Mouse (Mus musculus) gastrocnemius, postnatal 10 days (tissue): ENCODE data around the gene Alyref. TPM values are rescaled to one million over a fixed set of nuclear protein-coding genes. Genes with fewer than 3 reads are reported as not detected.
"Not testable (repeated sequence)": the region's sequence is repeated elsewhere in the genome, so short reads cannot be mapped to it uniquely, and the experiment has no call there.

ENCODE experiments used
- DNase-seq: peaks from one replicate; pipeline ENCODE4 v3.0.0; 2021; ENCODE audit warnings: mixed read lengths
- total RNA-seq, 2 experiments: library from RNA; stranded (reverse); gene quantifications; 2 replicates each; pipeline ENCODE4 v1.2.3; 2021

Gene Alyref
- total RNA-seq, 2 experiments from 2014 or later = 72.1 to 77.3 TPM

- DNase-seq = no peak
Observed at GRCm38 (mm10) chr11:120573585-120574277, 24.4 kb downstream of the Alyref start.

- DNase-seq = peak; percentile 99
Observed at GRCm38 (mm10) chr11:120572752-120573584, 25.2 kb downstream of the Alyref start, which contains the start of gene P4hb. TSS of gene P4hb (minus strand) at chr11:120573253.

GRCm38 (mm10) chr11:120572417-120572751 is 25.8 kb downstream of the Alyref start:
- DNase-seq = no peak

- DNase-seq = no peak
Observed at GRCm38 (mm10) chr11:120571754-120572416, 26.3 kb downstream of the Alyref start.

- no peak for DNase-seq
Observed at GRCm38 (mm10) chr11:120571122-120571521, 27.0 kb downstream of the Alyref start.

GRCm38 (mm10) chr11:120568324-120568723 is 29.8 kb downstream of the Alyref start:
- no peak for DNase-seq

- no peak for DNase-seq
Observed at GRCm38 (mm10) chr11:120565114-120565513, 33.1 kb downstream of the Alyref start.

GRCm38 (mm10) chr11:120562949-120563348 is 35.2 kb downstream of the Alyref start:
- DNase-seq = no peak

GRCm38 (mm10) chr11:120560952-120561728 is 37.0 kb downstream of the Alyref start:
- no peak for DNase-seq

- not testable (repeated sequence) for DNase-seq
Observed at GRCm38 (mm10) chr11:120558843-120559242, 39.3 kb downstream of the Alyref start.

- DNase-seq = no peak
Observed at GRCm38 (mm10) chr11:120555260-120555659, 42.9 kb downstream of the Alyref start.

- DNase-seq = no peak
Observed at GRCm38 (mm10) chr11:120554834-120555233, 43.3 kb downstream of the Alyref start.

GRCm38 (mm10) chr11:120552736-120553135 is 45.4 kb downstream of the Alyref start:
- DNase-seq = no peak

- no peak for DNase-seq
Observed at GRCm38 (mm10) chr11:120550810-120551440, 47.2 kb downstream of the Alyref start, which contains the start of gene Ppp1r27. TSS of gene Ppp1r27 (minus strand) at chr11:120551132.

GRCm38 (mm10) chr11:120549986-120550809 is 48.0 kb downstream of the Alyref start:
- DNase-seq = no peak

- DNase-seq = peak; percentile 97
Observed at GRCm38 (mm10) chr11:120549168-120549945, 48.8 kb downstream of the Alyref start, which contains the start of gene Mcrip1. TSS of gene Mcrip1 (minus strand) at chr11:120549727.

- no peak for DNase-seq
Observed at GRCm38 (mm10) chr11:120548786-120549167, 49.4 kb downstream of the Alyref start.

GRCm38 (mm10) chr11:120548214-120548613 is 50.0 kb downstream of the Alyref start:
- DNase-seq = no peak

- DNase-seq = no peak
Observed at GRCm38 (mm10) chr11:120547469-120547868, 50.7 kb downstream of the Alyref start.

- no peak for DNase-seq
Observed at GRCm38 (mm10) chr11:120545964-120546363, 52.2 kb downstream of the Alyref start.
